Mouse (Mus musculus) heart, postnatal 25 days (tissue): ENCODE results near the gene Itpkb. TPM values are rescaled to one million over a fixed set of nuclear protein-coding genes. Genes with fewer than 3 reads are reported as not detected.

Source experiments
- DNase-seq: peaks from one replicate; pipeline ENCODE4 v3.0.0; 2022; ENCODE audit warnings: low spot score
- intact Hi-C: fragments of 180-260 bp; cut with DNase I; formaldehyde crosslinking; loops from one replicate; pipeline ENCODE4 v1.15.1; 2025
- total RNA-seq, 2 experiments: library from RNA; stranded (reverse); gene quantifications; 2 replicates each; pipeline ENCODE4 v1.2.3; 2021

Itpkb gene
- total RNA-seq, 2 experiments from 2014 or later = 56.1 to 63.6 TPM

- no peak for DNase-seq
- intact Hi-C loops = loop anchor here (1.0 to 5.0 kb wide), 2 partner anchors 74 to 138 kb away; partner anchors contain the start of gene Itpkb
Observed at GRCm38 (mm10) chr1:180406336-180407035, 76.2 kb downstream of the Itpkb start.

- intact Hi-C loops = loop anchor here (1.0 to 5.0 kb wide), 2 partner anchors 75 to 139 kb away; partner anchors contain the start of gene Itpkb
- no peak for DNase-seq
Observed at GRCm38 (mm10) chr1:180407171-180407671, 76.9 kb downstream of the Itpkb start.

- intact Hi-C loops = loop anchor here (1.0 to 5.0 kb wide), 2 partner anchors 76 to 140 kb away; partner anchors contain the start of gene Itpkb
- no peak for DNase-seq
Observed at GRCm38 (mm10) chr1:180407727-180408719, 77.7 kb downstream of the Itpkb start.

GRCm38 (mm10) chr1:180408832-180409231 lies 78.5 kb downstream of the Itpkb start:
- intact Hi-C loops = loop anchor here (5.0 kb wide), 1 partner anchor 77 kb away; the partner anchor contains the start of gene Itpkb
- no peak for DNase-seq

- no peak for DNase-seq
- intact Hi-C loops = loop anchor here (5.0 kb wide), 1 partner anchor 77 kb away; the partner anchor contains the start of gene Itpkb
Observed at GRCm38 (mm10) chr1:180409771-180410170, 79.5 kb downstream of the Itpkb start.

DNA sequence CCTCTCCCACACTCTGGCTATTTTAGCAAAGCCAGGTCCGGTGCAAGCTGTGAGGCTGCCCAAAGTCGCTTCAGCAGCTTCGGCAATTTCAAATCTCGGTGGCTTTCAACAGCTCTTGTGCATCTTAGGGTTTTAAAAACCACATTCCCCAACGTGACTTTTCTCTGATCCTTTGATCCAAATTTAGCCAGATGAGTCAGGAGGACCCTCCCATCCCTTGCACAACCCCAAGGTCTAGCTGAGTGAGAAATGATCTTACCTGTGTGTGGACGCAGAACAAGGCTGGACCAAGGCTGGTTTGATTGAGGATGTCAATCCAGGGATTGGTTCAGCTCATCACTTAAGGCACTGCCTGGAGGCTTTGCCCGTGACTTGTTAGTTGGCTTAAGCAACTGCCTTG lies 80.0 kb downstream of the Itpkb start:
- intact Hi-C loops = no loop called here
- DNase-seq = no peak

DNA sequence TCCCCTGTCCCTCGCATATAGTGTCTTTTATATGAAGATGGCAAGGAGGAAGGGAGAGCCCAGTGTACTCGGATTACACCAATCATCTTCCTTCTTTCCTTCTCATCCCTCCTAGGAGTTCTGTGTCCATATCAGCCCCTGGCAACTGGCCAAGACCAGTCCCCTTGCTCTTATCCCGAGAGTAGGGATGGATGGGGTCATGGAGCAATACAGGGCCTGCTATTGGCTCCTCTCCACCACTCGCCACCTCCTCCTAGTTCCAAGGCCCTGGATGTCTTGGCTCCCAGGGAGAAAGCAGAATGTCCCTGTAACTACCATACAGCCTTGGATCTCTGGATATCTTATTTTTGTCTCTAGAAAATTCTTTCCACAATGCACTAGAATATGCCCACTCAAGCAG lies 84.8 kb downstream of the Itpkb start:
- intact Hi-C loops = no loop called here
- no peak for DNase-seq

DNA sequence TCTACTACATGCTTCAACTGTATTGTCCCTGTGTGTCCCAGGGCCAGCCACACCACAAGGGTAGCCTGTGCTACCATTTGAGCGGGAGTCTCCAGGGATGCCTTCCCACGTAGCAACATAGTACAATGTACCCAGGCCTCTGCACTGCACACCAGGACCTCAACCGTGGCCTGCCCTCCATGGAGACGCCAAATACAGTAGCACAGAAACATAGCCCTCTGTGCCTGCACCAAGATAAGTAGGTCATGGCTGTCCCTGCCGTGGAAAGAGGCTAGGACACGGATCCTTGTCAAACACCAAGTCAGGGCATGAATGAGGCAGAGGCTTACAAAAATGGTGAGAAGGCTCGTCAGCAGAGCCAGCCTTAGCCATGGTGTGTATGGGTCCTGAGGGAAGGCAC lies 85.6 kb downstream of the Itpkb start:
- intact Hi-C loops = no loop called here
- DNase-seq = no peak

DNA sequence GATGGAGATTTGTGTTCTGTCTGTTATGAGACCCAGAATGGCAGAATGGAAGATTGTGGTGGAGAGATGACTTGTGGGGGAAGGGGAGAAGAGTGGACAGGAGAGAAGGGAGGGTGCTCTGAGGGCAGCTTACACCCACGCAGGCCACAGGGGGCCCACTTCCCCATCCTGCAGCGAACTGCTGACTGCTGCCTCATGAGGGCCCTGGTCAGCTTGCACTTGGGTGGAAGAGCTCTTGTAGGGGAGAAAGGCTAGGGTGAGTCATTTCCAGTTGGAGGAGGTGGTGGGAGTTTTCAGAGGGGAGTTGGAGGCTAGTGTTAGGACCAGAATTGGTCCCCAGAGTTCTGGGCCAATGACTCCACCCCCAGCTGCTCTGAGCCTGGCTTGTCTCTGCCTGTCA lies 86.8 kb downstream of the Itpkb start:
- DNase-seq = no peak
- intact Hi-C loops = no loop called here

DNA sequence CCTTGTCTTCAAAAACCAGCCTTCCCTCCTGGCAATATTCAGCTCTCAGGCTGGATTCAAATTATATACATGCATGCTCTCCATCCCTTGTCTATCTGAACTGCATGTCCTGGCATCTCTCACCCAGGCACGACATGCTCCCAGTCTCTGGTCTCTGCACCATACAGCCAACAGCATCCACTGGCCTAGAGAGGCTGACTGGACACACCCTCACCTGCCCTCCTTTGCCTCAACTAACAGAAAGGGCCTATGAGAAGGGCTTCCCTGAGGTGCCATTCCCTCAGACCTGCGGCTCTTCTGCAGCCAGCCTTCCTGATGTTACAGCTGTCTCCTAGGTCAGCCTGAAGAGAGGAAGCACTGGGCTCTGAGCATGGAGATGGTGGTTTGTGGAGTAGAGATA lies 88.8 kb downstream of the Itpkb start:
- intact Hi-C loops = no loop called here
- DNase-seq = no peak

DNA sequence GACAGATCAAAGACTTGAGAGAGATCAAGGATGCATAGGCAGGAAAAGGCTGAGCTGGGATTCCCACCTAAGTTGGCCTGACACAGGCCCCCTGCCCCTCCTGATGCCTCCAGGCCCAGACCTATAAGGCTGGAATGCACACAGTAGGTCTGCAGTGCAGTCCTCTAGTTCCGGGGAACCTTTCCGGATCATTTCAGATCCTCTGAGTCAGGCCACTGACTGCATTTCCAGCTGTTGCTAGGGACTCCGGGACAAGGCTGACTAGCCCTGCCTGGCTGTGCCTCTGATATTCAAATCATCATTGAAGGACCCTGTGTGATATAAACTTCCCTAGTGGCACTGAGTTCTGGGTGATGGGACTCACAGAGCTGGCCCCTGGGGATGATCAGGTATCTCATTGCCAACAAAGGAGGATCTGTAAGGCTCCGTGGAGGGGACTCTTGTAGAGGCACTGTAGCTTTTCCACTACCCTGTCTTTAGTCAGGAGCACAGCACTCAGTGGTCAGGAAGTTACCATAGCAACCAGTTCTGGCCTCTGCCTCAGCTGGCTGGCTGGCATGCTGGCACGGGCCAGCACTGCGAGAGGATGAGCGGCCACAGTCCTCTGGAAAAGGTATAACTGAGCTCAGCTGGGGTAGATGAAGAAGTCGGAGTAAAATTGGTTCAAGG lies 90.3 kb downstream of the Itpkb start:
- intact Hi-C loops = loop anchor here (5.0 kb wide), 1 partner anchor 88 kb away; the partner anchor contains the start of gene Itpkb
- no peak for DNase-seq

GRCm38 (mm10) chr1:180421165-180421909 lies 91.1 kb downstream of the Itpkb start:
- no peak for DNase-seq
- intact Hi-C loops = loop anchor here (5.0 kb wide), 1 partner anchor 89 kb away; the partner anchor contains the start of gene Itpkb

DNA sequence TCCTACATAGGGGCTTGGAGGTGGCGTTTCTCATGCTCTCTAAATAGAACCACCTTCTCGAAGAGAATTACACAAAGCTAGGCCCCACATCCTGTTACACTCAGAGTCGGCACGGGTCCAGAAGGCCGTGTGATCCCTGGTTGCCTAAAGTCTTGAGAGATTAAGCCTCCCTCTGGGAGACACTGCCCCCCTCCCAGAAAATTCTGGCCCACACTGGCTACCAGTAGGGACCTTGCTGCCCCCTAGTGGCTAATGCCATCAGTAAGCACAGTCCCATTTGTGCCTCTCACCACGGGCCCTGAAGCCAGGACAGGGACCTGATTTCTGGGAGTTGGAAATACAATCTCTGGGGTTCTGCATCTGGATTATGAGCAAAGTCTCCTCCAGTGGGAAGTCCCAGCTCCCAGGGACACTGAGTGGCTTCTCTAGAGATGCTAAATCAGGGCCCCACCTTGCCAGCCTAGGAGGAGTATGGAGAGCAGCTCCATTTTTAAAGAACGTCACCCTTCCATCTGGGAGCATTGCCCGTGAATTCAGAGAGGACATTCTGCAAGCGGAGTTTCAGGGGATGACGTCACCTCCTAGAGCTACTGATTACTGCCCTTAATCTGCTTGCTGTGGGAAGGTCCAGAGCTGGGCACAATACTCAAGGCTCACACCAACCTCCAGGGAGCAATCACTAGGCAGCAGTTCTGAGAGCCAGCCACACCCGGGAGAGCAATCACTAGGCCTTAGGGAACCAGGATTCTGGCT lies 92.0 kb downstream of the Itpkb start:
- DNase-seq = peak; percentile 72
- intact Hi-C loops = loop anchor here (5.0 kb wide), 1 partner anchor 90 kb away; the partner anchor contains the start of gene Itpkb

DNA sequence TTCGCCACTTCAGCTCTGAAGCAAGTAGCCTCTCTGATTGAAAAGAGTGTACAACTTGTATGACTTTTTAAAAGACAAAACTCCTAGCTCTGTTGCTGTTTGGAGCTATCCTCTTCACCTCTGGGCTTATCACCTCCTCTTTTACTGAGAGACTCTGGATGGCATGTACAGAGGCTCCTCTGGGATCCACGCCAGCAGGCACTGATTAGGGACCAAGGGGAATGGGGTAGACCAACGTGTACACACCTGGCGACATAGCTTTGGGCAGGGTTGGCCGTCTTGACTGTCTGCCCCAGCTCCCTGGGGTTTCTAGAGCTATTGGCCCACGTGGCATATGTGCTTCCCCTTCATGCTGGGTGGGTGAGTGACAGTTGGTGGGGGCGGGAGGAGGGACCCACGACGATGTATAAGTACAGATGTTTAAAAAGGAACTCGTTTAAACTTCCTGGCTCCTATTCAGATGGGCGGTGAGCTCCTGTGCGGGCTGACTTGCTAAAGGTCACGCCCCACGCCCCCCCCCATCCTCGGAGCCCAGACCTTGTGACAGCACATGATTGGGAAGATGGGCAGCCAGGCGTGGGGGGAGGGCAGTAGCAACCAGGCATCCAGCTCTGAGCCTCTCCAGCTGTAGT lies 92.8 kb downstream of the Itpkb start:
- DNase-seq = no peak
- intact Hi-C loops = loop anchor here (5.0 kb wide), 1 partner anchor 91 kb away; the partner anchor contains the start of gene Itpkb

GRCm38 (mm10) chr1:180423931-180424330 lies 93.6 kb downstream of the Itpkb start:
- no peak for DNase-seq
- intact Hi-C loops = loop anchor here (5.0 kb wide), 1 partner anchor 92 kb away; the partner anchor contains the start of gene Itpkb

DNA sequence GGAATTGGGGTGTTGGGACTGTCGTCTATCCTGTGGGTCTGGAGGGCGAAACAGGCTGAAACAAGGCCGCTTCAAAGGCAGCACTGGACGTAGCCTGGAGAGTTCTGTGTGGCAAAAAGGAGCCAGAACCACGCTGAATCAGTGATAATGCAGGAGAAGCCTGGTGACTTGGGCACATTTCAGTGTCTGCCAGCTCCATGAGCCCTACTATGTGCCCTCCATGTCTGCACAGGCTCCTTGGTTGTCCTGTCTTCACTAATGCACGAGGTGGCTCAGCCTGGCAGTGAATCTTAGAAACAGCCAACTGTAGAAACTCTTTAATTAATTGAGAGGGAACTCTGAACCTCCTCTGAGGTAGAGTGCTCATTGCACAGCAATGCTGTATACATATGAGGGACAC lies 96.1 kb downstream of the Itpkb start:
- intact Hi-C loops = no loop called here
- DNase-seq = no peak

- no peak for DNase-seq
- intact Hi-C loops = loop anchor here (1.0 kb wide), 1 partner anchor 159 kb away; no protein-coding TSS in a partner anchor
Observed at GRCm38 (mm10) chr1:180427685-180428084, 97.4 kb downstream of the Itpkb start.
